Mouse (Mus musculus): ENCODE measurements around the gene Gm21366. TPM values are rescaled to one million over a fixed set of nuclear protein-coding genes. Genes with fewer than 3 reads are reported as not detected.

Gm21366 gene
- polyA plus RNA-seq (2014; fragmentation: Illumina TruSeq; extraction: RNeasy Lipid Tissue Mini Kit (QIAGEN cat#74804); ENCODE audit: low read depth, low replicate concordance) = not detected

DNA sequence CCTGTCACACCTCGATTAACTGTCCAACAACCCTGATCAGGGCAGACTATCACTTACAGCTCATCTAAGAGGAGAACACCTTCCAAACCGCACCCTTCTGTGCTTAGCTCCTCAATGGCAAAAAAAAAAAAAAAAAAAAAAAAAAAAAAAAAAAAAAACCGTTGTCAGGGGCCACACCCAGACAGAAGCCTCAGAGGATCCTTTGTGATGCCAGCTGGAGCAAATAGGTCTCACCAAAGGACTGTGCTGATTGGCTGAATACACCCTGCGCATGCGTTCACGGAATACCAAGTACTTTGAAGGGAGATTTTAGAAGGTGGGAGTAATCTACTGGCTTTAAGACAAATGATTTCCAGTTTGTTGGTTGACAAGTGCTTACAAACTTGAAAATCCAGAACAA, at the start of gene Gm21366:
TSS of gene Gm21366 (minus strand) at position 101 of the 400 bp plus-strand sequence.

